Mouse (Mus musculus) neural tube, embryonic 12.5 days (tissue): Measurements from ENCODE around the gene Avpr2. TPM values are rescaled to one million over a fixed set of nuclear protein-coding genes. Genes with fewer than 3 reads are reported as not detected.

Source experiments
- ATAC-seq: fragments of 200-750 bp; cut with Nextera tagmentation; 2 replicates; pipeline ENCODE4 v1.8.0; 2017; ENCODE audit warnings: low read depth, mild to moderate bottlenecking, moderate TSS enrichment, moderate library complexity; ENCODE audit not compliant: low FRiP score
- H3K27ac ChIP-seq: fragments of 300-500 bp; sonication (generic); 2 replicates; pipeline ENCODE4 v1.5.1; 2016
- H3K27me3 ChIP-seq: fragments of 300-500 bp; sonication (generic); replicated peaks from 2 replicates; pipeline ENCODE4 v1.6.1; 2016; ENCODE audit warnings: mild to moderate bottlenecking
- H3K36me3 ChIP-seq: fragments of 300-500 bp; sonication (generic); 2 replicates; pipeline ENCODE4 v1.6.1; 2016; ENCODE audit warnings: mild to moderate bottlenecking
- H3K4me1 ChIP-seq: fragments of 300-500 bp; sonication (generic); 2 replicates; pipeline ENCODE4 v1.6.1; 2016
- H3K4me2 ChIP-seq: fragments of 300-500 bp; sonication (generic); replicated peaks from 2 replicates; pipeline ENCODE4 v1.6.1; 2016; ENCODE audit warnings: mild to moderate bottlenecking
- H3K4me3 ChIP-seq: fragments of 300-500 bp; sonication (generic); 2 replicates; pipeline ENCODE4 v1.5.1; 2016
- H3K9ac ChIP-seq: fragments of 300-500 bp; sonication (generic); 2 replicates; pipeline ENCODE4 v1.6.1; 2016; ENCODE audit warnings: mild to moderate bottlenecking
- H3K9me3 ChIP-seq: fragments of 300-500 bp; sonication (generic); 2 replicates; pipeline ENCODE4 v1.6.1; 2016; ENCODE audit warnings: mild to moderate bottlenecking
- WGBS: fragments of 180-500 bp; shearing (Covaris S2); methylation state at CpG from one replicate; pipeline ENCODE4 v1.1.7; 2016; 5-methylcytosine and 5-hydroxymethylcytosine counted together
- polyA plus RNA-seq: library from polyadenylated mRNA; unstranded; fragments of >200 nt; fragmentation: Nextera tagmentation; extraction: Ambion mirVana; gene quantifications from 2 replicates; pipeline ENCODE4 v1.2.1, GENCODE M21; 2016

Gene Avpr2
- polyA plus RNA-seq, 1 experiment from 2014 or later: 0.08 TPM

DNA sequence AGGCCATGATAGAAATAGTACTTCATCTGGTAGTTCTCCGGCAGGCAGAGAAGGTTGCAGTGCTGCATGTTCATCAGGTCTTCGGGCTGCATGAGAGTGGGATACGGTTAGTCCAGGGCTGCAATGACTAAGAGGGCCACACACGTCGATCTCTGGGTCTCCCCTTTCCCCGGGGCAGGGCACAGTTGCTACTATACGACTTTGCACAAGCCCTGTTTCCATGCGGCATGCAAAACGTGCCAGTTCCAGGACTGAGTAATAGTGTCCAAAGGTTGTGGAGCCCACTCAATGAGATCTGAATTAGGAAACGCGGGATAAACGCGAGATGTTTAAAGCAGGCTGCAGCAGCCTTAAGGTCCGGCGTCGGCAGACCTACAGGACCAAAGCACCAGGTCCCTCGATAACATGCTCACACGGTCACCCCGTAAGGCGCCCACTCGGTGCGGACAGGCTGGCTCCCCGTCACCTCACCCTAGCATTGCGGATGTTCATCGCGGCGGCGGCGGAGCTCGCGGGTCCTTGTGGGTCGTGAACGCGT, 29.5 kb downstream of the Avpr2 start:
- Histone ChIP-seq H3K36me3 (peaks cover 10% of the 10 kb centered on the region), H3K4me2 (peak overlapping the region; percentile 67), H3K9ac (peak overlapping the region; percentile 62), H3K9me3 (no peaks in the 10 kb centered on the region), H3K27me3 (no peaks in the 10 kb centered on the region), H3K27ac (no peak overlapping the region), H3K4me3 (peak overlapping the region; percentile 52), H3K4me1 (peaks cover 5% of the 10 kb centered on the region; the same call in 1 of the 2 replicates)
- peak; percentile 46; the same call in 1 of the 2 replicates for ATAC-seq
- 16% methylated on average over 34 of the region's 34 CpGs for WGBS

- Histone ChIP-seq H3K27me3 (no peaks in the 10 kb centered on the region), H3K4me2 (peak within 1 kb of the TSS; percentile 67), H3K4me1 (peaks cover 5% of the 10 kb centered on the region; the same call in 1 of the 2 replicates), H3K36me3 (peaks cover 10% of the 10 kb centered on the region), H3K9me3 (no peaks in the 10 kb centered on the region), H3K4me3 (peak within 1 kb of the TSS; percentile 52), H3K27ac (no peak within 1 kb of the TSS), H3K9ac (peak within 1 kb of the TSS; percentile 62)
- WGBS: 16% methylated on average over 43 of the region's 43 CpGs
- peak; percentile 97 for ATAC-seq
Measured at GRCm38 (mm10) chrX:73921823-73922549, 30.1 kb downstream of the Avpr2 start, which contains the start of the genes Arhgap4 and Naa10. Gene Arhgap4, minus strand, starts transcription at chrX:73921870. Gene Naa10, minus strand, starts transcription at chrX:73921944.

- no peak overlapping the region for H3K9ac ChIP-seq
Measured at GRCm38 (mm10) chrX:73922550-73922882, 30.6 kb downstream of the Avpr2 start.

GRCm38 (mm10) chrX:73930402-73931062, 38.6 kb downstream of the Avpr2 start, which contains the start of gene Renbp:
Gene Renbp, minus strand, starts transcription at chrX:73930850.
- H3K27ac ChIP-seq: no peak within 1 kb of the TSS
- ATAC-seq: 0 out of 2 replicates have a peak, but pooled peaks have one; percentile 44
- H3K9me3 ChIP-seq: no peaks in the 10 kb centered on the region
- no peaks in the 10 kb centered on the region for H3K27me3 ChIP-seq
- H3K4me3 ChIP-seq: no peak within 1 kb of the TSS
- H3K4me1 ChIP-seq: no peaks in the 10 kb centered on the region
- no peaks in the 10 kb centered on the region for H3K36me3 ChIP-seq
- H3K4me2 ChIP-seq: peak within 1 kb of the TSS; percentile 24
- H3K9ac ChIP-seq: no peak within 1 kb of the TSS
- 43% methylated on average over 17 of the region's 17 CpGs for WGBS

More at GRCm38 (mm10) chrX:73922550-73922882, 30.6 kb downstream of the Avpr2 start:
- peaks cover 10% of the 10 kb centered on the region for H3K36me3 ChIP-seq
- H3K9me3 ChIP-seq: no peaks in the 10 kb centered on the region
- H3K27me3 ChIP-seq: no peaks in the 10 kb centered on the region
- peak overlapping the region; percentile 67 for H3K4me2 ChIP-seq
- WGBS: 73% methylated on average over 8 of the region's 8 CpGs
- H3K4me1 ChIP-seq: peaks cover 5% of the 10 kb centered on the region; the same call in 1 of the 2 replicates
- H3K27ac ChIP-seq: no peak overlapping the region
- peak; percentile 22; the same call in 1 of the 2 replicates for ATAC-seq
- peak overlapping the region; percentile 52 for H3K4me3 ChIP-seq

DNA sequence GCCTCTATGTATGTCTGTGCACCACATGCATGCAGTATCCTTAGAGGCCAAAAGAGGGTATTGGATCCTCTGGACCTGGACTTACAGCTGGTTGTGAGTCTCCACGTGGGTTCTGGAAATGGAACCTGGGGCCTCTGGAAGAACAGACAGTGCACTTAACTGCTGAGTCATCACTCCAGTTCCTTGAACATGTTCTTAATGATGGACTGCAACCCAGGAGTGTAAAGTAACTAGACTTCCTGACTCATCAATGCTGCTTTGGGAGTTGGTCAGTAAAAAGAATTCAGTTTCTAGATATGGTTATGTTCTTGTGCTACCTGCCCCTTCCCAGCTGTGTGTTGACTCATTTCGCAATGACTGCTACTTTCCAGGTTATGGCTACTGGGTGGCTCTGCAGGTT, 40.0 kb downstream of the Avpr2 start:
- Histone ChIP-seq H3K4me2 (no peak overlapping the region), H3K4me1 (no peaks in the 10 kb centered on the region), H3K9me3 (no peaks in the 10 kb centered on the region), H3K9ac (no peak overlapping the region), H3K27me3 (no peaks in the 10 kb centered on the region), H3K27ac (no peak overlapping the region), H3K36me3 (no peaks in the 10 kb centered on the region), H3K4me3 (no peak overlapping the region)
- ATAC-seq: no peak
- 77% methylated on average over 2 of the region's 2 CpGs for WGBS

DNA sequence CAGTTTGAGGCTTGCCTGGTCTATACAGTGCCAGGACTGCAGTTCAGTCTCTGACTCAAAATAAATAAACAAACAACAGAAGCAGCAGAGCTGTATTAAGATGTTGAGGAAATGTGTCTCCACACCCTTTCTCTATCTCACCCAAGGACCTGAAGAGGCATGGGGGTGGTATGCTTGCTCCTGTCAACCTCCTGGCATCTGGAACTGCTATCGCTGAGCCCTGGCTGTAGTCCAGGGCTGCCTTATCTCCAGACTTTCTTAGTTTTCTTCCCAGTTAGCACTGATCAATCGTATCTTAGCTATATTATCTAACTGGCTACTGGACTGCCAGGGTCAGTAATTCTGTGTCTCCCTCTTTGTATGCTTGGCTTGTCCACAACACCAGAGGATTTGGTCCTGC, 50.0 kb downstream of the Avpr2 start:
- Histone ChIP-seq H3K4me1 (no peaks in the 10 kb centered on the region), H3K27me3 (no peaks in the 10 kb centered on the region), H3K4me3 (no peak overlapping the region), H3K9ac (no peak overlapping the region), H3K27ac (no peak overlapping the region), H3K9me3 (no peaks in the 10 kb centered on the region), H3K4me2 (no peak overlapping the region), H3K36me3 (peaks cover 45% of the 10 kb centered on the region)
- 85% methylated on average over 2 of the region's 2 CpGs for WGBS
- ATAC-seq: no peak

- ATAC-seq: no peak
- 87% methylated on average over 2 of the region's 2 CpGs for WGBS
- Histone ChIP-seq H3K4me2 (no peak overlapping the region), H3K27ac (no peak overlapping the region), H3K36me3 (peaks cover 49% of the 10 kb centered on the region), H3K4me1 (no peaks in the 10 kb centered on the region), H3K9ac (no peak overlapping the region), H3K27me3 (no peaks in the 10 kb centered on the region), H3K4me3 (no peak overlapping the region), H3K9me3 (no peaks in the 10 kb centered on the region)
Measured at GRCm38 (mm10) chrX:73942294-73942693, 50.4 kb downstream of the Avpr2 start.

Other genes with a start within 250 kb of the Avpr2 start
- gene Pnck, start 232.0 kb upstream of the Avpr2 start, polyA plus RNA-seq: 35.2 and 37.8 TPM in 2 replicates
- 6.7 and 7.9 TPM in 2 replicates for gene Slc6a8, start 219.0 kb upstream of the Avpr2 start, polyA plus RNA-seq
- gene Bcap31, start 175.9 kb upstream of the Avpr2 start, polyA plus RNA-seq: 124 and 129 TPM in 2 replicates
- gene Abcd1, start 175.5 kb upstream of the Avpr2 start, polyA plus RNA-seq: 11.5 and 12.0 TPM in 2 replicates
- 0.37 and 0.57 TPM in 2 replicates for gene Plxnb3, start 135.0 kb upstream of the Avpr2 start, polyA plus RNA-seq
- gene Srpk3, start 117.7 kb upstream of the Avpr2 start, polyA plus RNA-seq: 5.2 and 7.0 TPM in 2 replicates
- 167 and 181 TPM in 2 replicates for gene Idh3g, start 105.2 kb upstream of the Avpr2 start, polyA plus RNA-seq
- gene Ssr4, start 105.1 kb upstream of the Avpr2 start, polyA plus RNA-seq: 121 and 128 TPM in 2 replicates
- 2.7 and 3.1 TPM in 2 replicates for gene Pdzd4, start 67.1 kb upstream of the Avpr2 start, polyA plus RNA-seq
- gene L1cam, start 4.0 kb downstream of the Avpr2 start, polyA plus RNA-seq: 46.2 and 67.5 TPM in 2 replicates
- 2.4 and 3.1 TPM in 2 replicates for gene Arhgap4, start 29.8 kb downstream of the Avpr2 start, polyA plus RNA-seq
- 112 and 114 TPM in 2 replicates for gene Naa10, start 29.8 kb downstream of the Avpr2 start, polyA plus RNA-seq
- 16.9 and 17.6 TPM in 2 replicates for gene Renbp, start 38.7 kb downstream of the Avpr2 start, polyA plus RNA-seq
- gene Hcfc1, start 74.3 kb downstream of the Avpr2 start, polyA plus RNA-seq: 66.0 and 67.8 TPM in 2 replicates
- gene Irak1, start 131.8 kb downstream of the Avpr2 start, polyA plus RNA-seq: 48.2 and 51.2 TPM in 2 replicates
- gene Opn1mw, start 235.4 kb downstream of the Avpr2 start, polyA plus RNA-seq: not detected in 2 replicates
- 14.4 and 14.5 TPM in 2 replicates for gene Mecp2, start 243.3 kb downstream of the Avpr2 start, polyA plus RNA-seq